Mouse (Mus musculus): ENCODE measurements at regions not wholly inside any gene's neighbourhood (a gene's known extent, or its start where the extent isn't known, plus 50 kb on each side); places are given as distances from the start of the nearest gene placed in this dataset.

DNA sequence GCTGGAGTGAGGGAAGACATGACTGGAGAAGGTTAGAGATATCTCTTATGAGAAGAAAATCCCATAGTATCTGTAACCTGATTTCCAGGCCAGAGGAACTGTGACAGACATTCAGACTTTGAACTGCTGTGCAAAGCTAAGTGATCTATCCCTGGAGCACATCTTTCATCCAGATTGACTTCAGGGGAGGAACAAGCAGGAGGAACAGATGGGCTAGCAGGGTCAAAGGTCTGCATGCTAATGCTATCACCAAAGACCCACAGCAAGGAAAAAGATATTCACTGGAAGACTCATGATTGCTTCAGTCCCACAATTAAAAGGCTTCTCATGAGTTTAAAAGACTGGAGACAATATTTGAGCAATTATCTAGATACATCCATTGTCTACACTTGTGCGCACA, 855.7 kb upstream of the Sox9 start:
- TF ChIP-seq POLR2A (IDR thresholded peaks at IDR 0.05; ENCODE audit: insufficient read depth, low read depth, low read length) (no peak), CTCF (IDR thresholded peaks at IDR 0.05; ENCODE audit: insufficient read depth, low read depth, low read length) (no peak)
